Mouse (Mus musculus): ENCODE measurements around the gene Dgkh.

- TF ChIP-seq POLR2A (IDR thresholded peaks at IDR 0.05; ENCODE audit: extremely low read depth, insufficient read depth, low read length) (no peak), CTCF (IDR thresholded peaks at IDR 0.05; ENCODE audit: low read depth, low read length) (no peak)
Observed at GRCm38 (mm10) chr14:78775226-78775625, 42.6 kb upstream of the Dgkh start.
